Mouse (Mus musculus): ENCODE results near the gene Elovl7.

DNA sequence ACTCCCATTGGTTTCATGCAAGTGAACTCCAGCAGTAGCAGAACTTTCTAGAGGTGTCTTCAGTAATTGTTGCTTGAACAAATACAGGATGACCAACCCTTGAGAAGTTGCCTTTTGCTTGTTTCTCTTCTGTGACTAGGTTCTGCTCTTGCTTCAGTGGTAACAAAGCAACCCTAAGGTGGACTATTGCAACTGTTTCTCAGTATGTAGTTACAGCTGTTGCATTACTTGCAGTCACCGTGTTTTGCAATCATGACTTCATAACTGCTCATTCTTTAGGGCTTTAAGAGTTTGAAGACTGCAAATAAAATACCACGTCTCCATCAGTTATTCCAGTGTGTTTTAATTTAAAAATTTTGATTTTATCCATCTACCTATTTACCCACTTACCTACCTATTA is 109.1 kb downstream of the Elovl7 start:
- no peak for TF ChIP-seq GATA1 (IDR thresholded peaks at IDR 0.05; ENCODE audit: borderline replicate concordance, low read length)
- TF ChIP-seq FLI1 (IDR thresholded peaks at IDR 0.05; ENCODE audit: low read length) = no peak

All from megakaryocyte, embryonic 14.5 days (primary cell).